Mouse (Mus musculus): Measurements from ENCODE around the gene Tub. TPM values are rescaled to one million over a fixed set of nuclear protein-coding genes. Genes with fewer than 3 reads are reported as not detected.

Tub gene
- not detected for polyA plus RNA-seq (2014; fragmentation: Illumina TruSeq; extraction: RNeasy Lipid Tissue Mini Kit (QIAGEN cat#74804); ENCODE audit: low read depth, low replicate concordance)

GRCm38 (mm10) chr7:108950312-108950761, at the start of gene Tub:
Gene Tub (plus strand): TSS chr7:108950338.

GRCm38 (mm10) chr7:108929726-108930393, 20.3 kb upstream of the Tub start, which contains the start of gene Nlrp10:
Gene Nlrp10 (minus strand): TSS chr7:108930178.

GRCm38 (mm10) chr7:108933794-108934731, 16.1 kb upstream of the Tub start, which contains the start of gene Eif3f:
Gene Eif3f (plus strand): TSS chr7:108934417.

GRCm38 (mm10) chr7:109083113-109083812, 133.1 kb downstream of the Tub start, which contains the start of gene Ric3:
Gene Ric3 (minus strand): TSS chr7:109083331.

Other genes with a start within 250 kb of the Tub start
- not detected for gene Olfr512, start 237.0 kb upstream of the Tub start, polyA plus RNA-seq (2014; fragmentation: Illumina TruSeq; extraction: RNeasy Lipid Tissue Mini Kit (QIAGEN cat#74804); ENCODE audit: low read depth, low replicate concordance)
- gene Olfr513, start 199.4 kb upstream of the Tub start, polyA plus RNA-seq (2014; fragmentation: Illumina TruSeq; extraction: RNeasy Lipid Tissue Mini Kit (QIAGEN cat#74804); ENCODE audit: low read depth, low replicate concordance), result not detected
- not detected for gene Olfr514, start 124.3 kb upstream of the Tub start, polyA plus RNA-seq (2014; fragmentation: Illumina TruSeq; extraction: RNeasy Lipid Tissue Mini Kit (QIAGEN cat#74804); ENCODE audit: low read depth, low replicate concordance)
- gene Olfr516, start 99.8 kb upstream of the Tub start, polyA plus RNA-seq (2014; fragmentation: Illumina TruSeq; extraction: RNeasy Lipid Tissue Mini Kit (QIAGEN cat#74804); ENCODE audit: low read depth, low replicate concordance), result not detected
- gene Olfr517, start 78.0 kb upstream of the Tub start, polyA plus RNA-seq (2014; fragmentation: Illumina TruSeq; extraction: RNeasy Lipid Tissue Mini Kit (QIAGEN cat#74804); ENCODE audit: low read depth, low replicate concordance), result not detected
- not detected for gene Olfr518, start 65.3 kb upstream of the Tub start, polyA plus RNA-seq (2014; fragmentation: Illumina TruSeq; extraction: RNeasy Lipid Tissue Mini Kit (QIAGEN cat#74804); ENCODE audit: low read depth, low replicate concordance)
- gene Olfr519, start 55.9 kb upstream of the Tub start, polyA plus RNA-seq (2014; fragmentation: Illumina TruSeq; extraction: RNeasy Lipid Tissue Mini Kit (QIAGEN cat#74804); ENCODE audit: low read depth, low replicate concordance), result not detected
- not detected for gene Nlrp10, start 20.2 kb upstream of the Tub start, polyA plus RNA-seq (2014; fragmentation: Illumina TruSeq; extraction: RNeasy Lipid Tissue Mini Kit (QIAGEN cat#74804); ENCODE audit: low read depth, low replicate concordance)
- 24.5 TPM for gene Eif3f, start 15.9 kb upstream of the Tub start, polyA plus RNA-seq (2014; fragmentation: Illumina TruSeq; extraction: RNeasy Lipid Tissue Mini Kit (QIAGEN cat#74804); ENCODE audit: low read depth, low replicate concordance)
- gene Ric3, start 133.0 kb downstream of the Tub start, polyA plus RNA-seq (2014; fragmentation: Illumina TruSeq; extraction: RNeasy Lipid Tissue Mini Kit (QIAGEN cat#74804); ENCODE audit: low read depth, low replicate concordance), result 3.4 TPM
- not detected for gene Lmo1, start 224.9 kb downstream of the Tub start, polyA plus RNA-seq (2014; fragmentation: Illumina TruSeq; extraction: RNeasy Lipid Tissue Mini Kit (QIAGEN cat#74804); ENCODE audit: low read depth, low replicate concordance)

All from kidney, adult 10 weeks (tissue).